Mouse (Mus musculus): ENCODE results near the gene Crlf2. TPM values are rescaled to one million over a fixed set of nuclear protein-coding genes. Genes with fewer than 3 reads are reported as not detected.

The Crlf2 gene
- total RNA-seq, 2 experiments from 2014 or later, result 7.5 to 23.7 TPM

DNA sequence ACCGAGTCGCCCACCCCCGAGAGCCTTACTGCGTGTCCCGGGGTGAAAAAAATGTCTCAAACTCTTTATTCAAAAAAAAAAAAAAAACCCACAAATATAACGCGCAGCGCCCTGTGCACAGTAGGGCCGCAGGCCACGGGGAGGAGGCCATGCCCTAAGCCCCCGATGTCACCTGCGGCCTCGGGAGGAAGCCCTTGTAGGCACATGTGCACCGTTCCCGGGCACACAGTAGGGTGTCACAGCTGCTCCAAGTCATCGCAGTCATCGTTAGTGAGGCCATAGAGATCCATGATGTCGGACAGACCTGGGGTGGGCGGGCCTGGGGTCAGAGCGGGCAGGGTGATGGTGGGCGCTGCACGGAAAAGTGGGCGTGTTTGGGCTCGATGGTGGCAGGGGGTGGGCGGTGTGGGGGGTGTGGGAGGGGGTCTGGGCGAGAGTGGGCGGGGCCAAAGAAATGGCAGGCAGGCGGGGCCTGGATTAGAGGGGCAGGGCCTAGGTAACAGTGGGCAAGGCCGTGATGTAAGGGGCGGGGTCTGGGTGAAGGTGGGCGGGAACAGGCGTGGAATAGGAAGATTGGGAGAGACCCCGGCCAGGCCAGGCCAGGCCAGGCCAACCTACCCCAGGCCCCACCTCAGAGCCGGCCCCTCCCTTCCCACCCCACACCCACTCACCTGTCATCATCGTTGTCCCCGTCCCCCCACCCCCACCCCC, 8.4 kb downstream of the Crlf2 start:
- no peak for ATAC-seq (replicated peaks; ENCODE audit: poor library complexity, severe bottlenecking)

DNA sequence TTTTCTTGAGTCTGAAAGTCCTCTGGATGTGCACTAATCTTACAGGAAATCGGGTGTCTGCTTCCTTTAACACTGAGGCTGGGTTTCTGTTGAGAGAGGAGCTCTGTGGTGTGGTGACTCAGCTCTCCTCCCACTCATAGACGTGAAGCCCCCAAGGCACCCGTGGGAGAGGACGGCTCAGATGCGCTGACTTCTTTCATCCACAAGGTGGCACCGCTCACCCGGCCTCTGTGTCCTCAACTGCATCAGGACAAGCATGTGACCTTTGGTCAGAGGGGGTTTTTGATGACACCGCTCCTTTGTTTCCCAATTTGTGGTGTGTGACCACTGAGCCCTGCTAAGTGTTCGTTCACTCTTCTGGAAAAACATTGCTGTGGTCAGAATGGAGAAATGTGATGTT, 10.1 kb downstream of the Crlf2 start:
- ATAC-seq (replicated peaks; ENCODE audit: poor library complexity, severe bottlenecking), result peak; percentile 74

DNA sequence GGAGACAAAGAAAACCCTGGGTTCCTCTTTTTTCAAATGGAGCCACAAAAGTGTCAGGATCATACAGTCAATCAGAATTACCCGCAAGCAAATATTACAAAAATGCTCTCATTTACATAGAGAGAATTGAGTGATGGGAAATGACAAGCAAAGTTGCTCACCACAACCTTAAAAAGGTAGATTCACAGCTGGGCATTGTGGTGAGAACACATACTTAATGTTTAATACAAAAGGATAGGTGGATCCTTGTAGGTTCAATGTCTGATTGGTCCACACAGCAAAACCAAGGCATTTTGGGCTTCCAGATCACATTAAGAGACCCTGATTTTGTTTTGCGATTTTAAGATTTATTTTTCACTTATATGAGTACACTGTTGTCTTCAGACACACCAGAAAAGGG, 11.7 kb downstream of the Crlf2 start:
- no peak for ATAC-seq (replicated peaks; ENCODE audit: poor library complexity, severe bottlenecking)

DNA sequence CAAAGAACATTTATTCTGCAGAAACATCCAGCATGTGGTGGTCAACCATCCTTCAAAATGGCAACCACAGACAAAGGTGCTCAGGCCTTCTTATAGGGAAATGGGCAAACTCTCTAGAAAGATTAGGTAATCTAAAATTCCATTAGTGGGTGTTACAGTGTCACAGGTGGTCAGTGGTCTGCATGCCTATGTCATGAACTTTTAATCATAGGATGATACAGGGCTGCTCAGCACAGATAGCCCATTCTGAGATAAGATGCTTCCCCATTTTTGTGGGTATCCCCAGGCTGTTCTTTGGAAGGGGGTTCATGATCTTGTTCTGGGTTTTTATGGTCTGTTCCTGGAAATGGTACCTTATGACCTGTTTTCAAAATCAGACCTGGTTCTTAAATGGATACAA, 49.1 kb downstream of the Crlf2 start:
- ATAC-seq (replicated peaks; ENCODE audit: poor library complexity, severe bottlenecking), result no peak

DNA sequence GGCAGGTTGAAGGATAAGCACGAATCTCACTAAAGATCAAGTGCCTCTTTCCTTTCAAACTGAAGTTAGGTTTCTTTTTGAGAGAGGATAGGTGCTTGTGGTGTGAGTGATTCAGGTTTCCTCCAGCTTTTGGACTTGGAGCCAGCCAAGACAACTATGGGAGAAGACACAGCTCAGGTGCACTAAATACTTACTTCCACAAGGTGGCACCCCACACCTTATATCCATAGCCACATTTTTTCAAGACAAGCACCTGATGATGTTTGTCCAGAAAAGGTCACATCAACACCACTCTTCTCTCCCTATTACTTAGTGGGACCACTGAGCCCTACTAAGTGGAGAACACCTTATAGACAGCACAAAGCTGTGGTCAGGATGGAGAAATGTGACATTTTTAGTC, 52.1 kb downstream of the Crlf2 start:
- peak; percentile 86 for ATAC-seq (replicated peaks; ENCODE audit: poor library complexity, severe bottlenecking)

Other genes starting within 250 kb of the Crlf2 start
- not detected in 2 replicates for gene Vmn2r16, start 228.8 kb downstream of the Crlf2 start, total RNA-seq (2014; fragmentation: Nextera tagmentation)
- gene Vmn2r16, start 228.8 kb downstream of the Crlf2 start, total RNA-seq (2017), result not detected in 2 replicates
- not detected in 2 replicates for gene Vmn2r17, start 139.3 kb downstream of the Crlf2 start, total RNA-seq (2014; fragmentation: Nextera tagmentation)
- gene Vmn2r17, start 139.3 kb downstream of the Crlf2 start, total RNA-seq (2017), result not detected in 2 replicates
- gene 5430403G16Rik, start 132.0 kb upstream of the Crlf2 start, total RNA-seq (2014; fragmentation: Nextera tagmentation), result 2.3 and 3.9 TPM in 2 replicates
- gene 5430403G16Rik, start 132.0 kb upstream of the Crlf2 start, total RNA-seq (2017), result 1.1 and 1.3 TPM in 2 replicates
- 2.1 and 22.0 TPM in 2 replicates for gene 4930522L14Rik, start 192.9 kb upstream of the Crlf2 start, total RNA-seq (2014; fragmentation: Nextera tagmentation)
- gene 4930522L14Rik, start 192.9 kb upstream of the Crlf2 start, total RNA-seq (2017), result 16.8 and 22.8 TPM in 2 replicates